Mouse (Mus musculus) lung, adult 2 months (tissue): ENCODE measurements around the gene Hmga2. TPM values are rescaled to one million over a fixed set of nuclear protein-coding genes. Genes with fewer than 3 reads are reported as not detected.

ENCODE experiments used
- DNase-seq: peaks from one replicate; pipeline ENCODE4 v3.0.0; 2022
- H3K4me1 ChIP-seq: fragments of 200-500 bp; 2 replicates; pipeline ENCODE4 v1.6.1; 2011; ENCODE audit warnings: low read length; ENCODE audit not compliant: control insufficient read depth, insufficient read depth
- H3K4me3 ChIP-seq: fragments of 200-500 bp; replicated peaks from 2 replicates; pipeline ENCODE3; 2011; ENCODE audit warnings: low read depth, mild to moderate bottlenecking, control low read depth, low read length; ENCODE audit errors: extremely low read depth
- CTCF ChIP-seq: fragments of 200-500 bp; IDR thresholded peaks from 2 replicates; pipeline ENCODE4 v1.5.1; 2011; ENCODE audit warnings: mild to moderate bottlenecking, low read length, control low read depth; ENCODE audit not compliant: insufficient read depth
- POLR2A ChIP-seq: fragments of 200-500 bp; IDR thresholded peaks from 2 replicates; pipeline ENCODE4 v1.6.1; 2011; ENCODE audit warnings: low read depth, mild to moderate bottlenecking, control low read depth, low read length, borderline replicate concordance; ENCODE audit errors: extremely low read depth
- WGBS: fragments of 180-500 bp; shearing (Covaris S2); methylation state at CpG from one replicate; pipeline ENCODE4 v1.1.7; 2018; 5-methylcytosine and 5-hydroxymethylcytosine counted together
- polyA plus RNA-seq: library from polyadenylated mRNA; depleted of rRNA; stranded (reverse); fragments of >200 nt; gene quantifications from 2 replicates; pipeline ENCODE4 v1.2.3, GENCODE M21; 2012

Gene Hmga2
- polyA plus RNA-seq, 1 experiment, result not detected

DNA sequence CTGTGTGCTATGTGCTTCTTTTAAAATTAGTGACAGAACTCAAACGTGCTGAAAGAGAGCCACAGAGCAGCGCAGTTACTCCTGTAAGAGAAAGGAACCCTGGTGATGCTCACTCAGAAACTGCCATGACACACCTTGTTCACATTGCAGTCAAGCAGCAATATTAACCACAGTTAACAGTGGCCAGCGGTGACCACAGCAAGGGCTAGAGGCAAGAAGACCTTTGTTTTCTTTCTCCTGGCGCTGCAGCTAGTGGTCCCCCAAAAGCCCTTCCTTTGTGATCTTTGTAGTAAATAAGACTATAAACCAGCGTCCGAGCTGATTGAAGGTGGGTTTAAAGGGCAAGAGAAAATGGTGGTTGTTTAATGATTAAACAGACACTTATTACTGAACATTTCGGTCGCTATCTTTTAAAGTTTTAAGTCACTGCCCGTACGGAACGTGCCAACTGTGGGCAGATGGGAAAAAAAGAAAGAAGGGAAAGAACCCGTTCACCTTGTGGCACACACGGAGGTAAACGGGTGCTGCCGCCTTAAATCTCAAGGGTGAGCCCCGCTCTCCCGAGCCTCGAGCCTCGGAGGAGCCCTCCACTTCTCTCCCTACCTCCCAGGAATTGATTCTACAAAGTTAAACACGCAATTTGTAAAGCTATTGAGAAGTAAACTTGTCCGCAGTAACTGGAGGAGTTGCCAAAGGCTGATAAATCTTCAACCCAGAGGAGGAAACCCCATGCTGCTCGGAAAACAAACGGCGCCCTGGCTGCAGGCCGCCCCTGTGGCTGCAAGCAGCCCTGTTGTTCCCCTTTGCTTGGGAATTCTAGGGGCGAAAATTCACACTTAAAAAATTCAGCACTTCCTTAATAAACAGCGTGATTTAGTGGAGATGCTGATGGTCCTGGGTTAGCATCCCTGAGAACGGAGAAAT lies 85.1 kb downstream of the Hmga2 start:
- TF ChIP-seq POLR2A, result no peak
- TF ChIP-seq CTCF, result no peak
- H3K4me3 ChIP-seq, result no peak overlapping the region
- H3K4me1 ChIP-seq, result no peaks in the 10 kb centered on the region
- DNase-seq, result no peak
- 54% methylated on average over 28 of the region's 28 CpGs for WGBS

DNA sequence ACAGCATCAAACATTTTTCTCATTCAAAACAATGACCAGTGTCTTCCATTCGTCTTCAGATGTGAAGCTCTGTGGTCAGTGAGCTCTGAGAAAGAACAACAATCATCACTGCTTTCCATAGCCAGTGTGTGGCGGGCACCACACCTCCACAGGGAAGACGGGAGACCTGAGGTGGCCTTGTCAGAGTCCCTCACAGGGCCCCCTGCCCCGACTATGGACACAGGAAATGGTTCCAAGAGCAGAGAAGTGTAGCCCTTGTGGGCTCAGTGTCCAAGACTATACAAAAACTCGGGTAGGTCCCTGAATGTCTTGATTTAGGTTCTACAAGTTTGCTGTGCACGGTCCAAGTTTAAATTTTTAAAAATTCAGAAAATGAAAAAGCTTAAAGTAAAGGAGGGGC lies 86.6 kb downstream of the Hmga2 start:
- H3K4me1 ChIP-seq, result no peaks in the 10 kb centered on the region

DNA sequence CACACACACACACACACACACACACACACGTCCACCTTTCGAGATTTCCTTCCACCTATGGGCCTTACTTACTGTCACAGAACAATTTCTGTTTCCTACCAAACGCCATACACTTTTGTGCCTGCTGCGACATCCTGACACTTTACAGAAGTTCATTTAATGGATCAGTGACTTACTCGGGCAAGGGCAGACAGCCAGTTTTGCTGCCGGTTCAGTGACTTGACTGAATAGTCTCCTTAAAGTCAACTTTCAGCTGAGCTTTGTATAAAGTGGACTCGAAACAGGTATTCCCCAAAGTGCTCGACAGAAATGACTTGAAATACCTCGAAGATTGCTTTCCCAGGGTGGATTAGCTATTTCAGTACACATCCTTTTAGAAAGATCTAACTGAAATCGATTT lies 87.3 kb downstream of the Hmga2 start:
- 39% methylated on average over 10 of the region's 10 CpGs for WGBS
- DNase-seq, result no peak
- Histone ChIP-seq H3K4me1 (no peaks in the 10 kb centered on the region), H3K4me3 (no peak overlapping the region)
- TF ChIP-seq POLR2A, result no peak
- TF ChIP-seq CTCF, result no peak

More for the DNA sequence above, 86.6 kb downstream of the Hmga2 start:
- TF ChIP-seq CTCF, result no peak
- TF ChIP-seq POLR2A, result no peak
- H3K4me3 ChIP-seq, result no peak overlapping the region
- WGBS, result 72% methylated on average over 6 of the region's 6 CpGs
- DNase-seq, result no peak

- WGBS, result 28% methylated on average over 8 of the region's 8 CpGs
- TF ChIP-seq POLR2A (no peak), CTCF (no peak)
- H3K4me1 ChIP-seq, result no peaks in the 10 kb centered on the region
- no peak overlapping the region for H3K4me3 ChIP-seq
- DNase-seq, result no peak
Observed at GRCm38 (mm10) chr10:120388400-120388871, 87.8 kb downstream of the Hmga2 start.

GRCm38 (mm10) chr10:120387105-120387504 lies 89.2 kb downstream of the Hmga2 start:
- 93% methylated on average over 8 of the region's 8 CpGs for WGBS
- H3K4me1 ChIP-seq, result no peaks in the 10 kb centered on the region

DNA sequence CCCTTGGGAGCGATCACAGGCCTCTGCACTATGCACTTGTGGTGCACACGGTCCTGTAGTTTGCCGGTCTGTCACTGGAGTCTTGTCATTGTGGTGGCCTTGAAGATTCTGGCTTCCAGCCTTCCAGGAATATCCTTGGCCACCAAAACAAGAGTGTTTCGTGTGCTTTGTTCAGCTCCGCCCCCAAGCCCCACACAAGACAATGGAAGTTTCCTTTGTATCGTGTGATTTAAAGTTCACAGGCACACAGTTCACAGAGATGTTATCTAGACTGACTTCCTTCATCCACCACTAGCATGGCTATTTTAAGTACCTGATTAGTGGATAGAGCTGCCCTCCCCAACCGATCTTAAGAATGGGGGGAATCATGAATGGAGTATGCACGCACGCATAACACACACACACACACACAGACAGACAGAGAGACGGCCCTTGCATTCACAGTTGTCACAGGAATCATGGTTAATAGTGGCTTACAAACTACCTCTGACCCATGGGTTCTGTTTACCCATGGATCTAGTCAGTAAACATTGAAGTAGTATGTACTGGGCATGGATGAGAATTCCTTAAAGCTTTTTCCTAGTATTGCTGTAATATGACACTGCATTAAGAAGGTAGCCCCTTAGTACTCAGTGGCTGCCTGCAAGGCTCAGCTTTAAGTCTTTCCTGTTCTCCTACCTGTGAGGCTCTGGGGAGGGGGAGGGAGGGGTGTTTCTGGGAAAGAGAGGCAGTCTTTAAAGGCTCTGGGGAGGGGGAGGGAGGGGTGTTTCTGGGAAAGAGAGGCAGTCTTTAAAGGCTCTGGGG lies 91.3 kb downstream of the Hmga2 start:
- H3K4me1 ChIP-seq, result no peaks in the 10 kb centered on the region
- TF ChIP-seq POLR2A, result no peak
- 42% methylated on average over 10 of the region's 10 CpGs for WGBS
- DNase-seq, result no peak
- no peak overlapping the region for H3K4me3 ChIP-seq

More at GRCm38 (mm10) chr10:120387105-120387504, 89.2 kb downstream of the Hmga2 start:
- DNase-seq, result no peak
- no peak overlapping the region for H3K4me3 ChIP-seq
- TF ChIP-seq CTCF (no peak), POLR2A (no peak)

GRCm38 (mm10) chr10:120384040-120384439 lies 92.2 kb downstream of the Hmga2 start:
- no peak for TF ChIP-seq POLR2A
- DNase-seq, result no peak
- H3K4me3 ChIP-seq, result no peak overlapping the region
- H3K4me1 ChIP-seq, result no peaks in the 10 kb centered on the region
- 76% methylated on average over 7 of the region's 7 CpGs for WGBS

DNA sequence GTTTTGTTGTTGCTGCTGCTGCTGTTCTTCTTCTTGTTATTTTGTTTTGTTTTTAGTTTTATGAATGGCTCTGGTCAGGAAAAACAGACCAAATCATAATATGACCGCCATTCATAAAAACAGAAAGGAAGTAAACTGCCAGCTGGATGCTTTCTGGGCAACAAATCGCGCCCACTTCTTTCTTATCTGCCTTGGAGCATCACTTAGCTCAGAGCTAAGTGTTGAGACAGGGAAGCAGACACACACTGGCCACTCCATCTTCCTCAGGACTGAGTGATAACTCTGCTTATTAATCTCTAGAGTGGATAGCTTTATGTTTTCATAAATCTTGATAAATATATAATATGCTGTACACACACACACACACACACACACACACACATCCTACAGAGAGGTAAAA lies 98.5 kb downstream of the Hmga2 start:
- Histone ChIP-seq H3K4me3 (no peak overlapping the region), H3K4me1 (peaks cover 2% of the 10 kb centered on the region)
- TF ChIP-seq CTCF (no peak), POLR2A (no peak)
- no peak for DNase-seq
- WGBS, result 16% methylated on average over 3 of the region's 3 CpGs

DNA sequence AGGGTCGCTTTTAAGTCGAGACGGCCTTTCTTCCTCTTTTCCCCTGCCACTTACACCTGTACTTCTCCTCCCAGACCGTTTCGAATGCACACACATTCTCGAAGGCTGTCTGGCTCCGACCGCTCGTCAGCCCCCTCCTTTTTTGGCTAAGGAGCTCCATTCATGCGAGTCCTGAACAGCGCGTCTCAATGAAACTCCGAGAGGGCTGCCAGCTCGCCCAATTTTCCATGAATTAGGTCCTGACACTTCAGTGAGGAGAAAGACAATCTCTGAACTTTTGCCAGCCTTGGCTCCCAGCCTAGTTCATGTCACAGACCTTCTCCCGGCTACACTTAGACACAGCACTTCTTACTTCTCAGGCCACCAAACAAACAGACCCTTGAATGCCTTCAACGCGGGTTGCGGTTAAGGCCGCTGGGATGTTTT lies 98.9 kb downstream of the Hmga2 start:
- Histone ChIP-seq H3K4me3 (no peak overlapping the region), H3K4me1 (peaks cover 2% of the 10 kb centered on the region)
- 5% methylated on average over 19 of the region's 19 CpGs for WGBS
- peak; percentile 26 for DNase-seq
- no peak for TF ChIP-seq CTCF
- TF ChIP-seq POLR2A, result no peak
